Mouse (Mus musculus): ENCODE data around the gene Prdm4.

DNA sequence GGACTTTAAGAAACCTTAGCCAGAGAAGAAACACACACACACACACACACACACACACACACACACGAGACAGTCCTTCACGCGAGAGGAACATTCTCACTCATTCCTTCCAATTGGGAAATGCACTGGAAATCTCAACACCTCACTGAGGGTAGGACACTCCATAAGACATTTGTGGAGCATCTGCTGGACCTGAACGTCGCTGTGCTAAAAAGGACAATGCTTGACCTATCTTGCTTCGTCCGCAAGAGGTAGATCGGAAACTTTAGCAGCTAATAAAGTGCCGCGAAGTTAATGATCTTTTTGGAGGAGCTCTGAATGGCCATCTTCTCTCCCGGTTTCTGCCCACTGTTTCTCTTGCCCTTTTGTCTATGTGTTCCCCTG lies 12.3 kb upstream of the Prdm4 start:
- TF ChIP-seq CTCF (IDR thresholded peaks at IDR 0.05; ENCODE audit: extremely low read depth, insufficient read length, insufficient replicate concordance, low read depth, low read length) = no peak
- no peak for TF ChIP-seq POLR2A (IDR thresholded peaks at IDR 0.05; ENCODE audit: low read depth, low read length)
